Mouse (Mus musculus) bone marrow, adult 2 months (tissue): ENCODE measurements at regions not wholly inside any gene's neighbourhood (a gene's known extent, or its start where the extent isn't known, plus 50 kb on each side); places are given as distances from the start of the nearest gene placed in this dataset.

Source experiments
- CTCF ChIP-seq: fragments of 200-500 bp; IDR thresholded peaks from 2 replicates; pipeline ENCODE4 v1.5.1; 2011; ENCODE audit warnings: low read length, control low read depth; ENCODE audit not compliant: control insufficient read depth, insufficient read depth
- POLR2A ChIP-seq: fragments of 200-500 bp; IDR thresholded peaks from 2 replicates; pipeline ENCODE4 v1.6.1; 2011; ENCODE audit warnings: low read depth, mild to moderate bottlenecking, control low read depth, low read length, borderline replicate concordance; ENCODE audit not compliant: control insufficient read depth

DNA sequence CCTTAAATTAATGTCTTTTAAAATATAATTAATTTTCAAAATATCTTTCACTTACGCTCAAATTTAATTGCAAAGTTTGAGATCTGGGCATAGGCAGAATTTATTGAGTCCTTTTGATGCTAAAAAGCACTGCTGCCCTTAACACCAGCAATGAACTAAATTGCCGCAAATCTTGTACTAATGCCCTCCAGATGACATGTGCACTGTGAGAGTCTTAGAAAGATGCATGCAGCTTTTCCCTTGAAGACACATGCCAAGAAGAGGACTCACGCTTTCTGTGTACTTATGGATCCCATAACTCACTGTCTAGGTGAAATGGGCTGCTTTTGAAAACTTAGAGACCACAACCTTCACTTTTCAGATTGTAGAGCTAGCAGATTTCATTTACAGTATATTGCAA is 199.1 kb upstream of the Tox3 start:
- TF ChIP-seq CTCF (no peak), POLR2A (no peak)
